Mouse (Mus musculus) limb, embryonic 13.5 days (tissue): Measurements from ENCODE around the gene Ica1. TPM values are rescaled to one million over a fixed set of nuclear protein-coding genes. Genes with fewer than 3 reads are reported as not detected.

Experiments used
- ATAC-seq: fragments of 200-750 bp; cut with Nextera tagmentation; 2 replicates; pipeline ENCODE4 v1.8.0; 2017; ENCODE audit warnings: low read depth, moderate number of reproducible peaks, moderate TSS enrichment; ENCODE audit not compliant: low FRiP score
- H3K27ac ChIP-seq: fragments of 300-500 bp; sonication (generic); 2 replicates; pipeline ENCODE4 v1.5.1; 2015; ENCODE audit warnings: inconsistent platforms, mild to moderate bottlenecking, moderate library complexity
- H3K27me3 ChIP-seq: fragments of 300-500 bp; sonication (generic); 2 replicates; pipeline ENCODE4 v1.6.1; 2015; ENCODE audit warnings: mild to moderate bottlenecking, inconsistent platforms
- H3K36me3 ChIP-seq: fragments of 300-500 bp; sonication (generic); 2 replicates; pipeline ENCODE4 v1.6.1; 2015; ENCODE audit warnings: inconsistent platforms, mild to moderate bottlenecking, moderate library complexity
- H3K4me1 ChIP-seq: fragments of 300-500 bp; sonication (generic); 2 replicates; pipeline ENCODE4 v1.6.1; 2015; ENCODE audit warnings: inconsistent platforms
- H3K4me2 ChIP-seq: fragments of 300-500 bp; sonication (generic); replicated peaks from 2 replicates; pipeline ENCODE4 v1.6.1; 2015; ENCODE audit warnings: inconsistent platforms, mild to moderate bottlenecking, moderate library complexity
- H3K4me3 ChIP-seq: fragments of 300-500 bp; sonication (generic); 2 replicates; pipeline ENCODE4 v1.5.1; 2015; ENCODE audit warnings: moderate library complexity, mild to moderate bottlenecking, inconsistent platforms
- H3K9ac ChIP-seq: fragments of 300-500 bp; sonication (generic); 2 replicates; pipeline ENCODE4 v1.6.1; 2015; ENCODE audit warnings: mild to moderate bottlenecking, inconsistent platforms
- H3K9me3 ChIP-seq: fragments of 300-500 bp; sonication (generic); 2 replicates; pipeline ENCODE4 v1.6.1; 2016; ENCODE audit warnings: inconsistent platforms
- WGBS: fragments of 180-500 bp; shearing (Covaris S2); methylation state at CpG from one replicate; pipeline ENCODE4 v1.1.7; 2015; 5-methylcytosine and 5-hydroxymethylcytosine counted together
- polyA plus RNA-seq: library from polyadenylated mRNA; unstranded; fragments of >200 nt; fragmentation: Nextera tagmentation; extraction: Ambion mirVana; gene quantifications from 2 replicates; pipeline ENCODE4 v1.2.1, GENCODE M21; 2015

Ica1 gene
- polyA plus RNA-seq, 1 experiment from 2014 or later = 18.8 TPM

DNA sequence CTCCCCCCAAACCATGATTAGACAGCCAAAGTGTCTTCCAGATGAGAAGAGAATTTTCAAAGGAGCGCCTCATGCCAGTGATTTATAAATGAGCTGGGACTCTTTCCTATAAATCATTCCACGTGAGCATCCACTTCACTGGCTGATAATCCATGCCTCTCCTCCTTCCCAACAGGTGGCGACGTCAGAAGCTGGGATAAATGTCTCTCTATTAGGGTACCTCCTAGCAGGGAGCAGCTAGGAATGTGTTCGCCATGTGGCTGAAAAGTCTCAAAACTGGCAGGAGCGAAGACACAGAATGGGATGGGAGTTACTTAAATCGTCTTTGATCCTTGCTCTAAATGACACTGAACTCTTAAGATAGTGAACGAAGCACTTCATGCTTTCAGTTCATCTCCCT lies 146.9 kb downstream of the Ica1 start:
- no peak for ATAC-seq
- Histone ChIP-seq H3K4me1 (peaks cover 10% of the 10 kb centered on the region; the same call in 1 of the 2 replicates), H3K27ac (no peak overlapping the region), H3K36me3 (no peaks in the 10 kb centered on the region), H3K9me3 (no peaks in the 10 kb centered on the region), H3K4me3 (no peak overlapping the region), H3K9ac (no peak overlapping the region), H3K4me2 (no peak overlapping the region), H3K27me3 (no peaks in the 10 kb centered on the region)
- 75% methylated on average over 8 of the region's 8 CpGs for WGBS

DNA sequence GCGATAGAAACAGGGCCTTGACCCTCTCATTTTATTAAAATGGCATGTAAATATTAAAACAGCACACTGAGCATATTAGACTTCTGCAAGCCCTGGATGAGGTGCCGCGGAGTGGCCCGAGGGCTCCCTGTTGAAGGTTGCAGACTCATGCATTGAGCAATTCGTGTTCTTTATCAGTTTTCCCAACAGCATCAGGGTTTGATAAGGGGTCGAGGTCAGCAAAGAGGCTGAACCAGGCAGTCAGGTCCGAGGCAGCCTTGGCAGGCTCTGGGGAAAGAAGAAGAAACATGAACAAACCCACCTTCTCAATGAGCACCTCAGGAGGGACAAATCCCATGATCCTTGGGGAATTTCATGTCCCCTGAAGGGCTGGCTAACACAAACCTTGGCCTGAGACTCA lies 147.8 kb downstream of the Ica1 start:
- no peak overlapping the region for H3K9ac ChIP-seq
- no peak overlapping the region for H3K4me2 ChIP-seq
- no peaks in the 10 kb centered on the region for H3K9me3 ChIP-seq
- H3K4me3 ChIP-seq = no peak overlapping the region
- H3K27ac ChIP-seq = no peak overlapping the region
- no peaks in the 10 kb centered on the region for H3K36me3 ChIP-seq
- no peaks in the 10 kb centered on the region for H3K27me3 ChIP-seq
- ATAC-seq = no peak
- H3K4me1 ChIP-seq = peaks cover 10% of the 10 kb centered on the region; the same call in 1 of the 2 replicates
- 85% methylated on average over 7 of the region's 7 CpGs for WGBS

DNA sequence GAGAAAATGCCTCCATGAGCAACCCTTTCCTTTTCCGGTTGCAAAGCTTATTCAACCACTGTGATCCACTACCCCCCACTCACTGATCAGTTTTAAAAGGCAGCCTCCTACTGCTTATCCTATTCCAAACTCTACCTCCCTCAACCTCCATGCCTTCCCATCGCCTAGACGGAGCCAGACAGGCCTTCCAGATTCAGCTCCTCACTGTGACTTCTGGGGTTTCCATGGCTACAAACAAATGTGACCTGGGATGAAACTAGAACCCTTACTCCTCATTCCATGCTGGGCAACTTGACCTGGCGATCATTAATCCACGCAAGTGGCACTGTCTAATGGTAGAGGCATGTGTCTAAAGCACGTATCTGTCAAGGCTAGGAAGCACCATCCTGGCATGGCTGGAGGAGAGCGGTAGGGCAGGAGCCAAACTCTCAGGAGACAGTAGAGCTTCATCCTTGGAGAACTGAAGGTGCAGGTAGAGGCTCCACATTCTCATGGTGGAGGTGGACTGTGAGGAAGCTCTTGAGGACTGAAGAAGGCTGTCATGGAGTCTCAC lies 149.5 kb downstream of the Ica1 start:
- Histone ChIP-seq H3K36me3 (no peaks in the 10 kb centered on the region), H3K9me3 (no peaks in the 10 kb centered on the region), H3K27me3 (no peaks in the 10 kb centered on the region), H3K4me3 (no peak overlapping the region), H3K9ac (no peak overlapping the region), H3K4me2 (no peak overlapping the region), H3K27ac (no peak overlapping the region), H3K4me1 (0 out of 2 replicates have a peak, but pooled peaks cover 4% of the 10 kb centered on the region)
- WGBS = 82% methylated on average over 7 of the region's 7 CpGs
- ATAC-seq = no peak

DNA sequence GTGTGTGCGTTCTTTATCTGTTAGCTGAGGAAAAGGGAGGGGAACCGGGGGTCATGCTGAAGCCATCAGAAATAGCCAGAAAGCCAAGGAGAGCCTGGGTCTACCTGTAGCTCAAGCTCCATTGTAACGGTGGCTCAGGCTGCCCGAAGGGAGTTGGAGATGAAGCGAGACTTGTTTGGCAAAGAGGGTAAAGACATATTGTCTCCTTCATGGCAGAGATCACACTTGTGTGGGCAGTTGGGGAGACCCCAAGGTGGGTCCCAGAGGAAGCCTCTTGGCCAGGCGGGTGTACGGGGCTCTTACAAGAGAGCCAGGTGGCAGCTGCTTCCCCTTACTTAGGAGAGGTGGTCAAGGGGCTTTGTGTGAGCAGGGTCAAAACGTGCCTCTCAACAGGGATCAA lies 150.1 kb downstream of the Ica1 start:
- 92% methylated on average over 8 of the region's 8 CpGs for WGBS
- H3K4me1 ChIP-seq = no peaks in the 10 kb centered on the region
- no peaks in the 10 kb centered on the region for H3K36me3 ChIP-seq
- no peak overlapping the region for H3K4me2 ChIP-seq
- no peak overlapping the region for H3K27ac ChIP-seq
- H3K9me3 ChIP-seq = no peaks in the 10 kb centered on the region
- no peak for ATAC-seq
- H3K9ac ChIP-seq = no peak overlapping the region
- H3K27me3 ChIP-seq = no peaks in the 10 kb centered on the region
- no peak overlapping the region for H3K4me3 ChIP-seq

DNA sequence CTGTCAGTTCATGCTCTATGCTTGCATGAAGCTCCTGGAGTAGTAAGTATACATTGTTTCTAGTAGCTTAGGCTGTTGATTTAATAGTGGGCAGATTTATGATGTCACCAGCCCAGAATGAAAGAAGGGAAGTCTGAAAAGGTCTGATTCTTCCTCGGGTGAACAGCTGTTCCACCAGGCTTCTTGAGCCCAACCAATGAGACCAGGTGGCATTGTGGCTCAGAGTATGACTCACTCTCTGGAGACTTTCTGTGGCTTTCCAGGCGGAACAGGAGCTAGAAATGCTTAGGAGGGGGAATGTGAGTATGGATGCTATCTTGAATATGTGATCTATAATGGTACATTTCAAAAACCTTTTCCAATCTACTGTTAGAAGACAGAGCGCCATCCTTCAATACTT lies 155.2 kb downstream of the Ica1 start:
- no peaks in the 10 kb centered on the region for H3K9me3 ChIP-seq
- no peak overlapping the region for H3K9ac ChIP-seq
- no peak for ATAC-seq
- no peak overlapping the region for H3K4me2 ChIP-seq
- H3K27me3 ChIP-seq = no peaks in the 10 kb centered on the region
- 69% methylated on average over 3 of the region's 3 CpGs for WGBS
- H3K4me3 ChIP-seq = no peak overlapping the region
- no peaks in the 10 kb centered on the region for H3K4me1 ChIP-seq
- H3K27ac ChIP-seq = no peak overlapping the region
- no peaks in the 10 kb centered on the region for H3K36me3 ChIP-seq

DNA sequence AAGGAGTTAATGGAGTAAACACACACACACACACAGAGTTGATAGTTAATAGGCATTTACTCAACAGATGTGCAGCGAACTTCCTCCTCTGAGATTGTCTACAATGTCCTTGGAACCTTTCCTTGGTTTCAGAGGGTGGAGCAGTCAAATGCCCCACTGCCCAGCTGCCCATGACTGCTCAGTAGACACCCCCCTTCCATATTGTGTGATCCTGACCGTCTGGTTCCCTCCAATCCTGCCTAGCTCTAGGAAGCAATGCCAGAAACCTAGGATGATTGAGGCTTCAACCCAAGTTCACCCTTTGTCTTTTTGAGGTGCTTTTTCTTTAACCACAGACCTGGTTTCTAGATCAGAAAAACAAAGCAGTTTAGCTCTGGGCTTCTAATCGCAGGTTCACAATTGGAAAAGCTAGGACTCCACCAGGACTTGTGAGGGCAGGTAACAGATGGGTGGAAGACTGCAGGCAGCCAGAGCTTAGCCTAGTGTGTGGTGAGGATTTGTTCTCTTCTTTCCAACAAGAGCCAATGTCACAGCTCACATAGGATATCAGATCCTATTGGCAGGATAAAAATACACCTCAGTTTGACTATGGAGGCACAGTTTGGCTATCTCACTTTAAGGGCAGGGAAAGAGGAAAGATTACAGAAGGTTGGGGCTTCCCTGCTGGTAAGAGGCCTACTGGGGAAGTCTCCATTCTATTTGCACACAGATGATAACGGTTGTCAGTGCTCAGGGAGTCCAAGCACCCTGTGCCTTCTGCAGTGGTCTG lies 158.5 kb downstream of the Ica1 start:
- WGBS = 77% methylated on average over 4 of the region's 4 CpGs

DNA sequence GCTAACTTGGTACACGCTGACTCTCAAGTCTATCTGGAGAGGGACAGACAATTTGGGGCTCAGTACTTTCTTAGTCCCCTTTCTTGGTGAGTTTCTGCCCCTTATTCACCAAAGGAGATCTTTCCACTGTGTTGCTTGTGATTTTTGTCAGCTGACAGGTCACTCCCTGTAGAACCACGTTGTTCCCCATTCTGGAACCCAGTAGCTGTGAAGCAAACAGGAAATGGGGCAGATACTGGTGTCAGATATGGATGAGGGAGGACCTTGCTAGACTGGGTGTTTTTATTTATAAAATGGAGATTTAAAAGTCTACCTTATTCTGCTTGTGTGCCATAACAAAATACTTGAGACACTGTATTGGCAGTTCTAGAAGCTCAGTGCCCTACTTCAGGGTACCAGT lies 160.9 kb downstream of the Ica1 start:
- 79% methylated on average over 2 of the region's 2 CpGs for WGBS
- ATAC-seq = no peak
- no peaks in the 10 kb centered on the region for H3K36me3 ChIP-seq
- no peak overlapping the region for H3K4me3 ChIP-seq
- H3K4me2 ChIP-seq = no peak overlapping the region
- H3K9me3 ChIP-seq = no peaks in the 10 kb centered on the region
- no peak overlapping the region for H3K9ac ChIP-seq
- no peaks in the 10 kb centered on the region for H3K27me3 ChIP-seq
- H3K4me1 ChIP-seq = no peaks in the 10 kb centered on the region
- no peak overlapping the region for H3K27ac ChIP-seq

More for the DNA sequence above, 158.5 kb downstream of the Ica1 start:
- no peaks in the 10 kb centered on the region for H3K9me3 ChIP-seq
- no peak overlapping the region for H3K9ac ChIP-seq
- H3K36me3 ChIP-seq = no peaks in the 10 kb centered on the region
- no peak overlapping the region for H3K4me3 ChIP-seq
- H3K27ac ChIP-seq = no peak overlapping the region
- H3K4me2 ChIP-seq = no peak overlapping the region
- no peaks in the 10 kb centered on the region for H3K4me1 ChIP-seq
- no peak for ATAC-seq
- H3K27me3 ChIP-seq = no peaks in the 10 kb centered on the region

DNA sequence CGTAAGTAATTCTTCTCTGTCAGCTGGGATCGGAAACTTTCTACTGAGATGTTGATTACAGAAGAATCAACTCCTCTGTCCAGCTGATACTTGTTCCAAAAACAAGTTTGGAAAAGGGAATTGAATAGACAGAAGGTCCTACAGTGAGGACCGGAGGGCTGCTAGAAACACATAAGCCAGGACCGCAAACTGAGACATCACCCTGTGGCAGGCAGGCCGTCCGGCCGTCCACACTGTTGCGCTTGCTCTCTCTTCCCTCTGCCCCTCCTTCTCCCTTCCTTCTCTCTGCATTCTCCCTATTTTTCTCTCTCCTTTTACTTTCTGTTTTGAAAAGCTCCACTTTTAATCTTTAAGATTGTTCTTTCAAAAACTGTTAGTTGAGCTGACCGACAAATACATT lies 186.6 kb downstream of the Ica1 start:
- H3K9me3 ChIP-seq = no peaks in the 10 kb centered on the region
- peaks cover 28% of the 10 kb centered on the region for H3K36me3 ChIP-seq
- WGBS = 91% methylated on average over 9 of the region's 9 CpGs
- H3K4me3 ChIP-seq = no peak overlapping the region
- H3K9ac ChIP-seq = no peak overlapping the region
- H3K4me1 ChIP-seq = no peaks in the 10 kb centered on the region
- H3K4me2 ChIP-seq = no peak overlapping the region
- no peak for ATAC-seq
- H3K27ac ChIP-seq = no peak overlapping the region
- no peaks in the 10 kb centered on the region for H3K27me3 ChIP-seq

DNA sequence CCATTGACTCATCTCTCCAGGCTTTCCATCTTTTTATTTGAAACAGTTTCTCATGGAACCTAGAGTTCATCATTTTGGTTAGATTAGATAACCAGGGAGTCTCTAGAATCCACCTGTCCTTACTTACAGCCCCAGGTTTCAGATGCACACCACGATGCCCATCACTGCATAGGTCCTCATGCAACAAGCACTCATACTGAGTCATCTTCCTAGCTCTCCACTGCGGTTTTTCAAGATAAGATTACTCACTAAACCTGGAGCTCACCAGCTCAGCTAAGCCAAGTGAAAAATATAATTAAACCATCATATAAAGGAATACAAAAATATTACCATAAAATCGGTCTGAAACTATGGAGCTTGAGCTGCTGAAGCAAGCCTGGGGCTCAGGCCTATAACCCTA lies 194.4 kb downstream of the Ica1 start:
- no peak for ATAC-seq
- H3K36me3 ChIP-seq = peaks cover 27% of the 10 kb centered on the region
- no peaks in the 10 kb centered on the region for H3K27me3 ChIP-seq
- no peak overlapping the region for H3K9ac ChIP-seq
- no peaks in the 10 kb centered on the region for H3K9me3 ChIP-seq
- H3K27ac ChIP-seq = no peak overlapping the region
- H3K4me3 ChIP-seq = no peak overlapping the region
- WGBS = 92% methylated on average over 3 of the region's 3 CpGs
- no peak overlapping the region for H3K4me2 ChIP-seq
- H3K4me1 ChIP-seq = no peaks in the 10 kb centered on the region

DNA sequence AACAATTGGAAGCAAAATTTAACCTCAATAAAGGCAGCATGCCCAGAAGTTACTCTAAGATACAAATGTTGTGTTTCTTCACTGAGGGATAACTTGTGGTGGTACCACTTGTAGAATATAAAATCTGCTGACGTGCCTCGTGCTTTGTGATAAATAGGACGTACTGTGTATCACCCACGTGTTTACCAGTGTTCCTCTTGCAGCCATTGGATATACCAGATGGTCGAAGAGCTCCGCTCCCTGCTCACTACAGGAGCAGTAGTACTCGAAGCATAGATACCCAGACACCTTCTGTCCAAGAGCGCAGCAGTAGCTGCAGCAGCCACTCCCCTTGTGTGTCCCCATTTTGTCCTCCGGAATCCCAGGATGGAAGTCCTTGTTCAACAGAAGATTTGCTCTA lies 195.9 kb downstream of the Ica1 start:
- Histone ChIP-seq H3K27ac (no peak overlapping the region), H3K4me3 (no peak overlapping the region), H3K36me3 (peaks cover 22% of the 10 kb centered on the region), H3K9me3 (no peaks in the 10 kb centered on the region), H3K9ac (no peak overlapping the region), H3K4me1 (no peaks in the 10 kb centered on the region), H3K4me2 (no peak overlapping the region), H3K27me3 (no peaks in the 10 kb centered on the region)
- ATAC-seq = no peak
- 93% methylated on average over 9 of the region's 9 CpGs for WGBS
